Mouse (Mus musculus) hindbrain, embryonic 12.5 days (tissue): Measurements from ENCODE around the gene Gm45808. TPM values are rescaled to one million over a fixed set of nuclear protein-coding genes. Genes with fewer than 3 reads are reported as not detected.
A peak's percentile ranks its signal among the peaks of the same experiment; 100 is the strongest.

ENCODE experiments used
- ATAC-seq: fragments of 200-750 bp; cut with Nextera tagmentation; 2 replicates; pipeline ENCODE4 v1.8.0; 2017; ENCODE audit warnings: moderate TSS enrichment; ENCODE audit not compliant: low FRiP score
- H3K27ac ChIP-seq: fragments of 300-500 bp; sonication (generic); 2 replicates; pipeline ENCODE4 v1.5.1; 2016; ENCODE audit warnings: mild to moderate bottlenecking
- H3K27me3 ChIP-seq: fragments of 300-500 bp; sonication (generic); 2 replicates; pipeline ENCODE4 v1.6.1; 2016; ENCODE audit warnings: mild to moderate bottlenecking
- H3K36me3 ChIP-seq: fragments of 300-500 bp; sonication (generic); 2 replicates; pipeline ENCODE4 v1.6.1; 2016; ENCODE audit warnings: mild to moderate bottlenecking
- H3K4me1 ChIP-seq: fragments of 300-500 bp; sonication (generic); 2 replicates; pipeline ENCODE4 v1.6.1; 2016
- H3K4me2 ChIP-seq: fragments of 300-500 bp; sonication (generic); replicated peaks from 2 replicates; pipeline ENCODE4 v1.6.1; 2016; ENCODE audit warnings: mild to moderate bottlenecking
- H3K4me3 ChIP-seq: fragments of 300-500 bp; sonication (generic); 2 replicates; pipeline ENCODE4 v1.5.1; 2016; ENCODE audit warnings: mild to moderate bottlenecking
- H3K9ac ChIP-seq: fragments of 300-500 bp; sonication (generic); 2 replicates; pipeline ENCODE4 v1.6.1; 2016; ENCODE audit warnings: mild to moderate bottlenecking, moderate library complexity
- H3K9me3 ChIP-seq: fragments of 300-500 bp; sonication (generic); replicated peaks from 2 replicates; pipeline ENCODE4 v1.6.1; 2016; ENCODE audit warnings: mild to moderate bottlenecking
- WGBS: fragments of 180-500 bp; shearing (Covaris S2); methylation state at CpG from one replicate; pipeline ENCODE4 v1.1.7; 2016; 5-methylcytosine and 5-hydroxymethylcytosine counted together
- polyA plus RNA-seq: library from polyadenylated mRNA; unstranded; fragments of >200 nt; fragmentation: Nextera tagmentation; extraction: Ambion mirVana; gene quantifications from 2 replicates; pipeline ENCODE4 v1.2.1, GENCODE M21; 2016

Gm45808 gene
- polyA plus RNA-seq, 1 experiment from 2014 or later = not detected

GRCm38 (mm10) chr7:45456721-45457203 lies 29.8 kb downstream of the Gm45808 start:
- Histone ChIP-seq H3K4me3 (peak overlapping the region; percentile 77), H3K27ac (peak overlapping the region; percentile 6; the same call in 1 of the 2 replicates), H3K4me1 (peaks cover 36% of the 10 kb centered on the region), H3K9ac (peak overlapping the region; percentile 91; the same call in 1 of the 2 replicates), H3K4me2 (peak overlapping the region; percentile 85), H3K36me3 (peaks cover 58% of the 10 kb centered on the region), H3K27me3 (no peaks in the 10 kb centered on the region), H3K9me3 (no peaks in the 10 kb centered on the region)
- 59% methylated on average over 9 of the region's 9 CpGs for WGBS
- no peak for ATAC-seq

- H3K4me1 ChIP-seq = peaks cover 30% of the 10 kb centered on the region
- H3K36me3 ChIP-seq = peaks cover 54% of the 10 kb centered on the region
- 76% methylated on average over 13 of the region's 13 CpGs for WGBS
- H3K4me2 ChIP-seq = no peak overlapping the region
- H3K27ac ChIP-seq = 0 out of 2 replicates have a peak overlapping the region, but pooled peaks have one; percentile 2
- H3K9ac ChIP-seq = no peak overlapping the region
- ATAC-seq = no peak
- H3K9me3 ChIP-seq = no peaks in the 10 kb centered on the region
- H3K27me3 ChIP-seq = no peaks in the 10 kb centered on the region
- H3K4me3 ChIP-seq = no peak overlapping the region
Observed at GRCm38 (mm10) chr7:45455932-45456696, 30.5 kb downstream of the Gm45808 start.

- Histone ChIP-seq H3K27me3 (no peaks in the 10 kb centered on the region), H3K36me3 (peaks cover 58% of the 10 kb centered on the region), H3K4me1 (peaks cover 19% of the 10 kb centered on the region), H3K9ac (no peak overlapping the region), H3K9me3 (no peaks in the 10 kb centered on the region), H3K4me3 (no peak overlapping the region), H3K27ac (no peak overlapping the region), H3K4me2 (no peak overlapping the region)
- WGBS = 86% methylated on average over 15 of the region's 15 CpGs
- ATAC-seq = no peak
Observed at GRCm38 (mm10) chr7:45454971-45455370, 31.6 kb downstream of the Gm45808 start.

GRCm38 (mm10) chr7:45451344-45451982 lies 35.1 kb downstream of the Gm45808 start:
- Histone ChIP-seq H3K36me3 (peaks cover 56% of the 10 kb centered on the region), H3K4me3 (no peak overlapping the region), H3K27ac (no peak overlapping the region), H3K27me3 (no peaks in the 10 kb centered on the region), H3K9me3 (no peaks in the 10 kb centered on the region), H3K4me1 (no peaks in the 10 kb centered on the region; the same call in 1 of the 2 replicates), H3K9ac (no peak overlapping the region), H3K4me2 (no peak overlapping the region)
- WGBS = 55% methylated on average over 23 of the region's 23 CpGs
- ATAC-seq = peak; percentile 68

- no peak overlapping the region for H3K4me2 ChIP-seq
- no peaks in the 10 kb centered on the region for H3K27me3 ChIP-seq
- H3K4me1 ChIP-seq = no peaks in the 10 kb centered on the region; the same call in 1 of the 2 replicates
- ATAC-seq = no peak
- no peaks in the 10 kb centered on the region for H3K9me3 ChIP-seq
- 85% methylated on average over 1 of the region's 1 CpGs for WGBS
- peaks cover 46% of the 10 kb centered on the region for H3K36me3 ChIP-seq
- no peak overlapping the region for H3K9ac ChIP-seq
- no peak overlapping the region for H3K27ac ChIP-seq
- H3K4me3 ChIP-seq = no peak overlapping the region
Observed at GRCm38 (mm10) chr7:45449974-45450373, 36.6 kb downstream of the Gm45808 start.

- no peak for ATAC-seq
- WGBS = 31% methylated on average over 11 of the region's 11 CpGs
- Histone ChIP-seq H3K4me2 (no peak overlapping the region), H3K9ac (no peak overlapping the region), H3K36me3 (peaks cover 51% of the 10 kb centered on the region), H3K4me3 (no peak overlapping the region), H3K4me1 (no peaks in the 10 kb centered on the region; the same call in 1 of the 2 replicates), H3K27ac (no peak overlapping the region), H3K27me3 (no peaks in the 10 kb centered on the region), H3K9me3 (no peaks in the 10 kb centered on the region)
Observed at GRCm38 (mm10) chr7:45447325-45447990, 39.2 kb downstream of the Gm45808 start.

- H3K4me3 ChIP-seq = no peak overlapping the region
- no peak overlapping the region for H3K4me2 ChIP-seq
- no peaks in the 10 kb centered on the region for H3K9me3 ChIP-seq
- H3K36me3 ChIP-seq = peaks cover 49% of the 10 kb centered on the region
- H3K27ac ChIP-seq = no peak overlapping the region
- ATAC-seq = no peak
- H3K4me1 ChIP-seq = no peaks in the 10 kb centered on the region; the same call in 1 of the 2 replicates
- H3K27me3 ChIP-seq = no peaks in the 10 kb centered on the region
- H3K9ac ChIP-seq = no peak overlapping the region
Observed at GRCm38 (mm10) chr7:45446589-45446988, 40.0 kb downstream of the Gm45808 start.

- Histone ChIP-seq H3K27me3 (no peaks in the 10 kb centered on the region), H3K36me3 (peaks cover 52% of the 10 kb centered on the region), H3K4me1 (no peaks in the 10 kb centered on the region; the same call in 1 of the 2 replicates), H3K4me3 (no peak overlapping the region), H3K4me2 (no peak overlapping the region), H3K9me3 (no peaks in the 10 kb centered on the region), H3K9ac (no peak overlapping the region), H3K27ac (no peak overlapping the region)
- WGBS = 90% methylated on average over 22 of the region's 22 CpGs
- no peak for ATAC-seq
Observed at GRCm38 (mm10) chr7:45443526-45444420, 42.8 kb downstream of the Gm45808 start.

- H3K9me3 ChIP-seq = no peaks in the 10 kb centered on the region
- H3K9ac ChIP-seq = no peak within 1 kb of the TSS; the same call in 1 of the 2 replicates
- no peaks in the 10 kb centered on the region for H3K27me3 ChIP-seq
- peaks cover 39% of the 10 kb centered on the region for H3K4me1 ChIP-seq
- 28% methylated on average over 19 of the region's 19 CpGs for WGBS
- peaks cover 19% of the 10 kb centered on the region for H3K36me3 ChIP-seq
- H3K27ac ChIP-seq = no peak within 1 kb of the TSS
- H3K4me3 ChIP-seq = no peak within 1 kb of the TSS
- H3K4me2 ChIP-seq = peak within 1 kb of the TSS; percentile 24; the same call in 1 of the 2 replicates
- no peak for ATAC-seq
Observed at GRCm38 (mm10) chr7:45437521-45438276, 48.9 kb downstream of the Gm45808 start, which contains the start of gene Ruvbl2. TSS of gene Ruvbl2 (minus strand) at chr7:45438096.

- 25% methylated on average over 6 of the region's 6 CpGs for WGBS
- no peak for ATAC-seq
- H3K36me3 ChIP-seq = peaks cover 15% of the 10 kb centered on the region
- no peaks in the 10 kb centered on the region for H3K9me3 ChIP-seq
- H3K4me1 ChIP-seq = peaks cover 41% of the 10 kb centered on the region
- 0 out of 2 replicates have a peak overlapping the region, but pooled peaks have one; percentile 24 for H3K4me2 ChIP-seq
- H3K4me3 ChIP-seq = no peak overlapping the region
- no peak overlapping the region; the same call in 1 of the 2 replicates for H3K9ac ChIP-seq
- H3K27ac ChIP-seq = no peak overlapping the region
- H3K27me3 ChIP-seq = no peaks in the 10 kb centered on the region
Observed at GRCm38 (mm10) chr7:45437046-45437445, 49.6 kb downstream of the Gm45808 start.

- H3K4me2 ChIP-seq = no peak overlapping the region; the same call in 1 of the 2 replicates
- WGBS = 93% methylated on average over 5 of the region's 5 CpGs
Observed at GRCm38 (mm10) chr7:45436444-45436843, 50.2 kb downstream of the Gm45808 start.

More at GRCm38 (mm10) chr7:45436444-45436843, 50.2 kb downstream of the Gm45808 start:
- no peaks in the 10 kb centered on the region for H3K9me3 ChIP-seq
- H3K9ac ChIP-seq = no peak overlapping the region
- no peak for ATAC-seq
- peaks cover 43% of the 10 kb centered on the region for H3K4me1 ChIP-seq
- H3K27me3 ChIP-seq = no peaks in the 10 kb centered on the region
- peaks cover 21% of the 10 kb centered on the region for H3K36me3 ChIP-seq
- no peak overlapping the region for H3K27ac ChIP-seq
- no peak overlapping the region for H3K4me3 ChIP-seq
